Comparison of ENCODE assay signal across 14 mouse cellular contexts in genomic region chr4:98086976-98087375, GRCm38 (mm10).
DNase-seq lines count a peak whose midpoint lies in the region; ATAC-seq lines count a peak whose summit lies in the region.
"Had no signal": no experiment of that assay in that cellular context is flagged by ENCODE, and none has a peak within 500 bp of the region (broad histone marks: within the 10 kb centered on the region; RNA-seq: fewer than 3 reads in every experiment).

No protein-coding gene starts in this region.

- no peak overlapping the region for H3K9ac ChIP-seq in heart, embryonic 13.5 days
- H3K9ac ChIP-seq: liver, postnatal 0 days; neural tube, embryonic 13.5 days had no signal

- no peaks in the 10 kb centered on the region for H3K9me3 ChIP-seq in heart, embryonic 13.5 days
- H3K9me3 ChIP-seq: neural tube, embryonic 13.5 days had no signal

- no peaks in the 10 kb centered on the region for H3K27me3 ChIP-seq in heart, embryonic 13.5 days (replicated peaks)
- H3K27me3 ChIP-seq: neural tube, embryonic 13.5 days had no signal

- peaks cover 50% of the 10 kb centered on the region for H3K4me1 ChIP-seq in heart, embryonic 13.5 days

- no peak overlapping the region for H3K4me3 ChIP-seq in heart, embryonic 13.5 days
- H3K4me3 ChIP-seq: erythroblast, embryonic 14.5 days; neural tube, embryonic 13.5 days had no signal

- 51% methylated on average over 4 of the region's 4 CpGs for WGBS in heart, embryonic 13.5 days

- DNase-seq in heart, postnatal 25 days (ENCODE audit: low spot score) = no peak
- peak; percentile 49 for DNase-seq in thymus, postnatal 14 days
- DNase-seq in thymus, postnatal 4 days = no peak
- peak; percentile 33 for DNase-seq in kidney, postnatal 14 days
- DNase-seq in left cerebral cortex, postnatal 25 days (ENCODE audit: low spot score in 2 of 2) = no peak
- no peak for DNase-seq in layer of hippocampus, postnatal 25 days (ENCODE audit: extremely low spot score in 1 of 2, low spot score in 1 of 2)
- DNase-seq: cerebellum, adult 18-20 months; liver, postnatal 0 days had no signal

- H3K36me3 ChIP-seq in heart, embryonic 13.5 days = peaks cover 23% of the 10 kb centered on the region
- H3K36me3 ChIP-seq: neural tube, embryonic 13.5 days had no signal

- H3K27ac ChIP-seq in heart, embryonic 13.5 days (replicated peaks) = 0 out of 2 replicates have a peak overlapping the region, but pooled peaks have one; percentile 34
- H3K27ac ChIP-seq: hindbrain, postnatal 0 days; neural tube, embryonic 13.5 days had no signal

- H3K4me2 ChIP-seq in heart, embryonic 13.5 days = no peak overlapping the region
- H3K4me2 ChIP-seq: neural tube, embryonic 13.5 days had no signal

- ATAC-seq in heart, embryonic 13.5 days (ENCODE audit: extremely low read depth, insufficient number of reproducible peaks, low FRiP score, low TSS enrichment) = no peak
- peak; percentile 25 for ATAC-seq in megakaryocyte, adult 5-6 weeks (ENCODE audit: poor library complexity, severe bottlenecking)
- ATAC-seq: hindbrain, postnatal 0 days; liver, postnatal 0 days; midbrain, embryonic 16.5 days had no signal

- intact Hi-C loops in heart, postnatal 25 days (cut with DNase I) = no loop called here
- intact Hi-C loops in left cerebral cortex, postnatal 25 days (cut with DNase I) = no loop called here

Comparison
In these comparisons a context has a peak if more than half of its experiments do, and no peak if none do; other contexts are left out.
1. DNase-seq: peak in thymus, postnatal 14 days (single experiment) and kidney, postnatal 14 days (single experiment); none in heart, postnatal 25 days (single experiment), thymus, postnatal 4 days (single experiment), left cerebral cortex, postnatal 25 days (0 of 2) and layer of hippocampus, postnatal 25 days (0 of 2).